In genomic region chr15:31417796-31418685, GRCm38 (mm10) we compare ENCODE assay signal across 8 mouse cellular contexts. TPM values are rescaled to one million over a fixed set of nuclear protein-coding genes. Genes with fewer than 3 reads are reported as not detected.
DNase-seq lines count a peak whose midpoint lies in the region; ATAC-seq and TF ChIP-seq lines count a peak whose summit lies in the region.

No protein-coding gene starts in this region.

- TF ChIP-seq CTCF in layer of hippocampus, adult 2 months (conservative IDR thresholded peaks at IDR 0.05), result no peak

- peak; percentile 45 for ATAC-seq in activated CD4-positive, CD25-positive, alpha-beta regulatory T cell, adult 4 months
- peak; percentile 77 for ATAC-seq in erythroblast, adult 5-6 weeks (replicated peaks; ENCODE audit: low FRiP score, poor library complexity, severe bottlenecking)

- intact Hi-C loops in heart, postnatal 36 days (cut with DNase I), result loop anchor here (1.0 to 2.0 kb wide), 2 partner anchors 51 to 75 kb away; partner anchors contain the start of gene Ankrd33b

- peak overlapping the region; percentile 22; the same call in 1 of the 2 replicates for H3K4me3 ChIP-seq in layer of hippocampus, adult 2 months

- H3K27ac ChIP-seq in layer of hippocampus, adult 2 months, result peak overlapping the region; percentile 81

- DNase-seq in CD4-positive, CD25-positive, alpha-beta regulatory T cell, adult 2 months (ENCODE audit: low read depth, low spot score), result peak; percentile 36
- peak; percentile 70 for DNase-seq in heart, postnatal 36 days
- peak; percentile 34 to 45 for DNase-seq in layer of hippocampus, adult 2 months (ENCODE audit: low spot score in 2 of 2)
- peak; percentile 85 for DNase-seq in lung, postnatal 10 days
- peak; percentile 77 for DNase-seq in right cerebral cortex, postnatal 25 days
- peak; percentile 25 to 57 for DNase-seq in urinary bladder, postnatal 36 days (ENCODE audit: low spot score in 2 of 2)

RNA-seq across cellular contexts. Expression of gene Ropn1l, which starts 35.5 kb away (rescaled TPM):
- polyA plus RNA-seq in activated CD4-positive, CD25-positive, alpha-beta regulatory T cell, adult 4 months (2017; shearing (Covaris generic)), result 1 to 10 TPM in 1 of 2 experiments, under 1 TPM in 1; 0.94 to 1.3 TPM
- not detected in 2 replicates for total RNA-seq in erythroblast, adult 5-6 weeks (2015; ENCODE audit: low replicate concordance)
- total RNA-seq in erythroblast, adult 5-6 weeks (2017; ENCODE audit: low replicate concordance), result 2.1 TPM in 1 of 2 replicates, not detected in the other
- total RNA-seq in heart, postnatal 36 days (2021), result not detected
- total RNA-seq in layer of hippocampus, adult 2 months (2021), result 1 to 10 TPM in 1 of 2 experiments, under 1 TPM in 1; 0.88 to 1.2 TPM

RNA-seq across cellular contexts. Expression of gene Ankrd33b, which starts 50.5 kb away (rescaled TPM):
- polyA plus RNA-seq in activated CD4-positive, CD25-positive, alpha-beta regulatory T cell, adult 4 months (2017; shearing (Covaris generic)), result under 1 TPM in 1 of 2 experiments, not detected in 1; 0.71 TPM
- 0.58 and 1.0 TPM in 2 replicates for total RNA-seq in erythroblast, adult 5-6 weeks (2015; ENCODE audit: low replicate concordance)
- total RNA-seq in erythroblast, adult 5-6 weeks (2017; ENCODE audit: low replicate concordance), result 1.1 and 2.3 TPM in 2 replicates
- 10 to 100 TPM; 22.9 to 32.0 TPM for total RNA-seq in heart, postnatal 36 days (2021)
- total RNA-seq in layer of hippocampus, adult 2 months (2021), result 10 to 100 TPM; 58.7 to 59.4 TPM

Comparison
In these comparisons a context has a peak if more than half of its experiments do, and no peak if none do; other contexts are left out.
1. Peak in every context shown above with its lines: DNase-seq, ATAC-seq, H3K4me3 ChIP-seq and H3K27ac ChIP-seq.
2. RNA of gene Ankrd33b, which starts 50.5 kb away (total RNA-seq): 58.7 to 59.4 TPM in layer of hippocampus, adult 2 months and 22.9 to 32.0 TPM in heart, postnatal 36 days; 0.58 to 2.3 TPM in erythroblast, adult 5-6 weeks; every median in the first group is over 4 times any median in the second.